In genomic region chr1:194617918-194618317, GRCm38 (mm10) we compare ENCODE assay signal across 8 mouse cellular contexts. TPM values are rescaled to one million over a fixed set of nuclear protein-coding genes. Genes with fewer than 3 reads are reported as not detected.
DNase-seq lines count a peak whose midpoint lies in the region; ATAC-seq and TF ChIP-seq lines count a peak whose summit lies in the region.

Gene Plxna2 (plus strand): TSS chr1:194618218.

- H3K4me1 ChIP-seq in cortical plate, adult 2 months (ENCODE audit: control insufficient read depth, insufficient read depth, low read length): peaks cover 11% of the 10 kb centered on the region
- peaks cover 21% of the 10 kb centered on the region; the same call in 1 of the 2 replicates for H3K4me1 ChIP-seq in limb, embryonic 12.5 days (replicated peaks)
- peaks cover 2% of the 10 kb centered on the region; the same call in 1 of the 2 replicates for H3K4me1 ChIP-seq in stomach, postnatal 0 days (replicated peaks; ENCODE audit: control insufficient read depth, insufficient read depth)

- peak within 1 kb of the TSS; percentile 98 for H3K4me3 ChIP-seq in cortical plate, adult 2 months (ENCODE audit: insufficient read depth, low read length)
- peak within 1 kb of the TSS; percentile 73 for H3K4me3 ChIP-seq in limb, embryonic 12.5 days (replicated peaks)
- H3K4me3 ChIP-seq in stomach, postnatal 0 days (ENCODE audit: low read depth, low read length): peak within 1 kb of the TSS; percentile 92

- no peak for ATAC-seq in limb, embryonic 12.5 days (ENCODE audit: insufficient number of reproducible peaks, insufficient read depth, low FRiP score, low TSS enrichment, low read depth)
- ATAC-seq in stomach, postnatal 0 days (ENCODE audit: low FRiP score, low TSS enrichment): no peak
- ATAC-seq in CD4-positive, CD25-positive, alpha-beta regulatory T cell, adult 4 months: no peak

- TF ChIP-seq POLR2A in cortical plate, adult 2 months (IDR thresholded peaks at IDR 0.05; ENCODE audit: extremely low read depth, insufficient read depth, low read length): no peak

- intact Hi-C loops in gastrocnemius, postnatal 14 days (cut with DNase I; ENCODE audit: low total_unique reads): loop anchor here (2.0 to 10.0 kb wide), 2 partner anchors 105 to 187 kb away; no protein-coding TSS in a partner anchor
- intact Hi-C loops in heart, postnatal 10 days (cut with DNase I): loop anchor here (2.0 to 5.0 kb wide), 3 partner anchors 135 to 921 kb away; no protein-coding TSS in a partner anchor

- TF ChIP-seq CTCF in cortical plate, adult 2 months (IDR thresholded peaks at IDR 0.05; ENCODE audit: extremely low read depth, insufficient read depth, low read length): no peak
- no peak for TF ChIP-seq CTCF in stomach, postnatal 0 days (IDR thresholded peaks at IDR 0.05; ENCODE audit: low read depth)

- H3K36me3 ChIP-seq in limb, embryonic 12.5 days: no peaks in the 10 kb centered on the region
- no peaks in the 10 kb centered on the region for H3K36me3 ChIP-seq in stomach, postnatal 0 days (ENCODE audit: control insufficient read depth, insufficient read depth, low read length)

- peak within 1 kb of the TSS; percentile 97 for H3K27ac ChIP-seq in cortical plate, adult 2 months (ENCODE audit: insufficient read depth, low read length)
- H3K27ac ChIP-seq in limb, embryonic 12.5 days: no peak within 1 kb of the TSS
- no peak within 1 kb of the TSS for H3K27ac ChIP-seq in stomach, postnatal 0 days (replicated peaks)

- DNase-seq in gastrocnemius, postnatal 14 days: no peak
- no peak for DNase-seq in gastrocnemius, adult 18-20 months (ENCODE audit: low spot score)
- DNase-seq in heart, postnatal 10 days: no peak
- DNase-seq in stomach, postnatal 0 days (ENCODE audit: low spot score): no peak
- DNase-seq in kidney, postnatal 36 days: no peak

- H3K9ac ChIP-seq in limb, embryonic 12.5 days (replicated peaks): no peak within 1 kb of the TSS
- peak within 1 kb of the TSS; percentile 88 for H3K9ac ChIP-seq in stomach, postnatal 0 days (ENCODE audit: low read length)

- peak within 1 kb of the TSS; percentile 98 for H3K4me2 ChIP-seq in limb, embryonic 12.5 days
- H3K4me2 ChIP-seq in stomach, postnatal 0 days (replicated peaks; ENCODE audit: low read depth): peak within 1 kb of the TSS; percentile 95

- 92% methylated on average over 2 of the region's 2 CpGs for WGBS in limb, embryonic 12.5 days
- 95% methylated on average over 2 of the region's 2 CpGs for WGBS in stomach, postnatal 0 days

- H3K27me3 ChIP-seq in limb, embryonic 12.5 days: peaks cover 24% of the 10 kb centered on the region
- no peaks in the 10 kb centered on the region for H3K27me3 ChIP-seq in stomach, postnatal 0 days (ENCODE audit: control insufficient read depth, insufficient read depth, low read length)

- TF ChIP-seq EP300 in stomach, postnatal 0 days (optimal IDR thresholded peaks at IDR 0.05): no peak

- H3K9me3 ChIP-seq in limb, embryonic 12.5 days: no peaks in the 10 kb centered on the region
- no peaks in the 10 kb centered on the region for H3K9me3 ChIP-seq in stomach, postnatal 0 days (ENCODE audit: control insufficient read depth, low read length)

RNA-seq across cellular contexts. Expression of gene Plxna2, which starts in this region (rescaled TPM):
- total RNA-seq in gastrocnemius, postnatal 14 days (2021): 10 to 100 TPM; 10.8 to 12.4 TPM
- total RNA-seq in gastrocnemius, adult 18-20 months (2021): 10 to 100 TPM in 1 of 2 experiments, 1 to 10 TPM in 1; 9.7 to 10.3 TPM
- 34.7 and 36.7 TPM in 2 replicates for polyA plus RNA-seq in cortical plate, adult 2 months (2012; rRNA removed)
- total RNA-seq in heart, postnatal 10 days (2021): 10 to 100 TPM; 25.5 to 34.6 TPM
- polyA plus RNA-seq in limb, embryonic 12.5 days (2016; fragmentation: Nextera tagmentation; extraction: Ambion mirVana): 4.3 and 5.5 TPM in 2 replicates
- 3.4 and 3.5 TPM in 2 replicates for polyA plus RNA-seq in stomach, postnatal 0 days (2015; fragmentation: Nextera tagmentation; extraction: Ambion mirVana)
- not detected for polyA plus RNA-seq in CD4-positive, CD25-positive, alpha-beta regulatory T cell, adult 4 months (2017; shearing (Covaris generic))
